ENCODE assay signal across 19 mouse cellular contexts in genomic region chr3:49887359-49887758, GRCm38 (mm10).
A peak's percentile ranks its signal among the peaks of the same experiment; 100 is the strongest.
DNase-seq lines count a peak whose midpoint lies in the region; ATAC-seq and TF ChIP-seq lines count a peak whose summit lies in the region.
"Had no signal": no experiment of that assay in that cellular context is flagged by ENCODE, and none has a peak within 500 bp of the region (broad histone marks: within the 10 kb centered on the region; RNA-seq: fewer than 3 reads in every experiment).

No protein-coding gene starts in this region.

- no peaks in the 10 kb centered on the region for H3K4me1 ChIP-seq in heart, embryonic 11.5 days (ENCODE audit: control insufficient read depth, insufficient read depth, low read length)
- peaks cover 8% of the 10 kb centered on the region for H3K4me1 ChIP-seq in midbrain, embryonic 11.5 days (ENCODE audit: control insufficient read depth, insufficient read depth, low read length)
- H3K4me1 ChIP-seq in midbrain, embryonic 16.5 days (ENCODE audit: control insufficient read depth, insufficient read depth, low read length), result peaks cover 5% of the 10 kb centered on the region
- H3K4me1 ChIP-seq in hindbrain, postnatal 0 days (ENCODE audit: insufficient read depth, low read length), result no peaks in the 10 kb centered on the region
- peaks cover 4% of the 10 kb centered on the region; the same call in 1 of the 2 replicates for H3K4me1 ChIP-seq in midbrain, embryonic 15.5 days
- H3K4me1 ChIP-seq: heart, embryonic 10.5 days; liver, embryonic 15.5 days had no signal

- no peak for TF ChIP-seq CTCF in hindbrain, postnatal 0 days (IDR thresholded peaks at IDR 0.05; ENCODE audit: low read depth)

- H3K27ac ChIP-seq in heart, embryonic 11.5 days (ENCODE audit: low read depth, low read length), result no peak overlapping the region
- H3K27ac ChIP-seq in midbrain, embryonic 11.5 days (ENCODE audit: low read depth, low read length), result peak overlapping the region; percentile 58
- no peak overlapping the region for H3K27ac ChIP-seq in midbrain, embryonic 16.5 days (ENCODE audit: low read length)
- no peak overlapping the region for H3K27ac ChIP-seq in hindbrain, postnatal 0 days
- no peak overlapping the region for H3K27ac ChIP-seq in midbrain, embryonic 15.5 days
- H3K27ac ChIP-seq: gastrocnemius, adult 2 months; heart, embryonic 10.5 days; limb, embryonic 12.5 days; liver, embryonic 15.5 days had no signal

- no peak overlapping the region for H3K4me3 ChIP-seq in heart, embryonic 11.5 days (ENCODE audit: low read depth, low read length)
- H3K4me3 ChIP-seq in midbrain, embryonic 11.5 days (ENCODE audit: low read depth, low read length), result no peak overlapping the region
- no peak overlapping the region for H3K4me3 ChIP-seq in midbrain, embryonic 16.5 days (ENCODE audit: low read depth, low read length)
- no peak overlapping the region for H3K4me3 ChIP-seq in hindbrain, postnatal 0 days (ENCODE audit: low read length)
- no peak overlapping the region for H3K4me3 ChIP-seq in midbrain, embryonic 15.5 days
- H3K4me3 ChIP-seq: embryonic facial prominence, embryonic 13.5 days; gastrocnemius, adult 2 months; heart, embryonic 10.5 days; limb, embryonic 12.5 days; liver, embryonic 15.5 days had no signal

- H3K27me3 ChIP-seq in heart, embryonic 11.5 days (ENCODE audit: control insufficient read depth, insufficient read depth, low read length), result no peaks in the 10 kb centered on the region
- H3K27me3 ChIP-seq in midbrain, embryonic 11.5 days (ENCODE audit: control insufficient read depth, insufficient read depth, low read length), result no peaks in the 10 kb centered on the region
- no peaks in the 10 kb centered on the region for H3K27me3 ChIP-seq in midbrain, embryonic 16.5 days (ENCODE audit: control insufficient read depth, insufficient read depth, low read depth, low read length)
- H3K27me3 ChIP-seq in hindbrain, postnatal 0 days (ENCODE audit: insufficient read depth, low read length), result no peaks in the 10 kb centered on the region
- no peaks in the 10 kb centered on the region for H3K27me3 ChIP-seq in midbrain, embryonic 15.5 days (replicated peaks)
- H3K27me3 ChIP-seq: embryonic facial prominence, embryonic 13.5 days; limb, embryonic 12.5 days; liver, embryonic 15.5 days had no signal

- H3K9ac ChIP-seq in heart, embryonic 11.5 days (ENCODE audit: low read depth, low read length), result no peak overlapping the region
- no peak overlapping the region for H3K9ac ChIP-seq in midbrain, embryonic 11.5 days (ENCODE audit: low read length)
- no peak overlapping the region for H3K9ac ChIP-seq in midbrain, embryonic 16.5 days (ENCODE audit: low read depth, low read length)
- H3K9ac ChIP-seq in hindbrain, postnatal 0 days (replicated peaks; ENCODE audit: low read length), result no peak overlapping the region
- no peak overlapping the region for H3K9ac ChIP-seq in midbrain, embryonic 15.5 days
- H3K9ac ChIP-seq: embryonic facial prominence, embryonic 13.5 days; limb, embryonic 12.5 days; liver, embryonic 15.5 days had no signal

- H3K4me2 ChIP-seq in heart, embryonic 11.5 days, result no peak overlapping the region
- no peak overlapping the region for H3K4me2 ChIP-seq in midbrain, embryonic 11.5 days
- H3K4me2 ChIP-seq in midbrain, embryonic 16.5 days (ENCODE audit: low read length), result no peak overlapping the region
- H3K4me2 ChIP-seq in hindbrain, postnatal 0 days (ENCODE audit: low read depth, low read length), result no peak overlapping the region
- H3K4me2 ChIP-seq in midbrain, embryonic 15.5 days, result no peak overlapping the region
- H3K4me2 ChIP-seq: embryonic facial prominence, embryonic 13.5 days; limb, embryonic 12.5 days; liver, embryonic 15.5 days had no signal

- ATAC-seq in heart, embryonic 11.5 days (replicated peaks; ENCODE audit: insufficient number of reproducible peaks, low FRiP score, low TSS enrichment), result no peak
- no peak for ATAC-seq in midbrain, embryonic 11.5 days (ENCODE audit: low FRiP score)
- ATAC-seq in midbrain, embryonic 16.5 days, result no peak
- no peak for ATAC-seq in hindbrain, postnatal 0 days
- peak; percentile 42; the same call in 1 of the 2 replicates for ATAC-seq in midbrain, embryonic 15.5 days (replicated peaks)

- H3K9me3 ChIP-seq in heart, embryonic 11.5 days (replicated peaks; ENCODE audit: control insufficient read depth, low read length), result no peaks in the 10 kb centered on the region
- no peaks in the 10 kb centered on the region for H3K9me3 ChIP-seq in midbrain, embryonic 11.5 days (ENCODE audit: control insufficient read depth, low read length)
- no peaks in the 10 kb centered on the region for H3K9me3 ChIP-seq in midbrain, embryonic 16.5 days (replicated peaks; ENCODE audit: control insufficient read depth, low read length, poor library complexity, severe bottlenecking)
- no peaks in the 10 kb centered on the region for H3K9me3 ChIP-seq in hindbrain, postnatal 0 days (ENCODE audit: low read length)
- no peaks in the 10 kb centered on the region for H3K9me3 ChIP-seq in midbrain, embryonic 15.5 days
- H3K9me3 ChIP-seq: embryonic facial prominence, embryonic 13.5 days; heart, embryonic 10.5 days; limb, embryonic 12.5 days; liver, embryonic 15.5 days had no signal

- no peaks in the 10 kb centered on the region for H3K36me3 ChIP-seq in heart, embryonic 11.5 days (ENCODE audit: control insufficient read depth, insufficient read depth, low read length)
- no peaks in the 10 kb centered on the region for H3K36me3 ChIP-seq in midbrain, embryonic 11.5 days (ENCODE audit: control insufficient read depth, insufficient read depth, low read length)
- H3K36me3 ChIP-seq in midbrain, embryonic 16.5 days (ENCODE audit: control insufficient read depth, insufficient read depth, low read length), result no peaks in the 10 kb centered on the region
- H3K36me3 ChIP-seq in hindbrain, postnatal 0 days (ENCODE audit: insufficient read depth, low read length), result no peaks in the 10 kb centered on the region
- no peaks in the 10 kb centered on the region for H3K36me3 ChIP-seq in midbrain, embryonic 15.5 days (replicated peaks)
- H3K36me3 ChIP-seq: embryonic facial prominence, embryonic 13.5 days; heart, embryonic 10.5 days; limb, embryonic 12.5 days; liver, embryonic 15.5 days had no signal

- peak; percentile 10 to 15 for DNase-seq in heart, adult 9 months (ENCODE audit: low spot score in 2 of 2)
- no peak for DNase-seq in midbrain, embryonic 11.5 days (ENCODE audit: low spot score, missing footprints)
- peak; percentile 11 for DNase-seq in hindbrain, postnatal 0 days (ENCODE audit: low spot score)
- DNase-seq in embryo, embryonic 10.5 days (ENCODE audit: low spot score), result no peak
- DNase-seq: adrenal gland, adult 8-10 months; cerebellum, postnatal 10 days; gastrocnemius, adult 2 months; kidney, adult 9 months; kidney, postnatal 25 days; layer of hippocampus, adult 9-11 months; spleen, adult 18-20 months; thymus, postnatal 36 days had no signal

- WGBS in heart, embryonic 11.5 days (ENCODE audit: insufficient replicate concordance), result 73% methylated on average over 2 of the region's 2 CpGs
- 32% methylated on average over 2 of the region's 2 CpGs for WGBS in midbrain, embryonic 11.5 days
- WGBS in midbrain, embryonic 16.5 days, result 32% methylated on average over 2 of the region's 2 CpGs
- 35% methylated on average over 2 of the region's 2 CpGs for WGBS in hindbrain, postnatal 0 days
- WGBS in midbrain, embryonic 15.5 days, result 33% methylated on average over 2 of the region's 2 CpGs

Comparison
In these comparisons a context has a peak if more than half of its experiments do, and no peak if none do; other contexts are left out.
1. DNase-seq: peak in heart, adult 9 months (2 of 2) and hindbrain, postnatal 0 days (single experiment); none in midbrain, embryonic 11.5 days (single experiment) and embryo, embryonic 10.5 days (single experiment).